Mouse (Mus musculus) kidney, embryonic 15.5 days (tissue): ENCODE measurements at regions not wholly inside any gene's neighbourhood (a gene's known extent, or its start where the extent isn't known, plus 50 kb on each side); places are given as distances from the start of the nearest gene placed in this dataset.

Source experiments
- ATAC-seq: fragments of 200-750 bp; cut with Nextera tagmentation; replicated peaks from 2 replicates; pipeline ENCODE4 v1.8.0; 2017; ENCODE audit warnings: moderate TSS enrichment; ENCODE audit not compliant: low FRiP score
- H3K27ac ChIP-seq: fragments of 300-500 bp; sonication (generic); 2 replicates; pipeline ENCODE4 v1.5.1; 2015; ENCODE audit warnings: mild to moderate bottlenecking, inconsistent platforms
- H3K27me3 ChIP-seq: fragments of 300-500 bp; sonication (generic); 2 replicates; pipeline ENCODE4 v1.6.1; 2015; ENCODE audit warnings: inconsistent platforms
- H3K36me3 ChIP-seq: fragments of 300-500 bp; sonication (generic); 2 replicates; pipeline ENCODE4 v1.6.1; 2015; ENCODE audit warnings: inconsistent platforms
- H3K4me1 ChIP-seq: fragments of 300-500 bp; sonication (generic); 2 replicates; pipeline ENCODE4 v1.6.1; 2015; ENCODE audit warnings: inconsistent platforms
- H3K4me2 ChIP-seq: fragments of 300-500 bp; sonication (generic); 2 replicates; pipeline ENCODE4 v1.6.1; 2015; ENCODE audit warnings: moderate library complexity, mild to moderate bottlenecking, inconsistent platforms
- H3K4me3 ChIP-seq: fragments of 300-500 bp; sonication (generic); replicated peaks from 2 replicates; pipeline ENCODE4 v1.5.1; 2015; ENCODE audit warnings: mild to moderate bottlenecking, inconsistent platforms
- H3K9ac ChIP-seq: fragments of 300-500 bp; sonication (generic); 2 replicates; pipeline ENCODE4 v1.6.1; 2015; ENCODE audit warnings: mild to moderate bottlenecking, inconsistent platforms
- H3K9me3 ChIP-seq: fragments of 300-500 bp; sonication (generic); replicated peaks from 2 replicates; pipeline ENCODE4 v1.6.1; 2016; ENCODE audit warnings: inconsistent platforms
- WGBS: fragments of 180-500 bp; shearing (Covaris S2); methylation state at CpG from one replicate; pipeline ENCODE4 v1.1.7; 2015; ENCODE audit warnings: mixed read lengths; 5-methylcytosine and 5-hydroxymethylcytosine counted together

- no peaks in the 10 kb centered on the region for H3K36me3 ChIP-seq
- H3K9ac ChIP-seq: no peak overlapping the region
- H3K9me3 ChIP-seq: no peaks in the 10 kb centered on the region
- 89% methylated on average over 6 of the region's 6 CpGs for WGBS
- no peak overlapping the region for H3K27ac ChIP-seq
- no peak for ATAC-seq
- no peaks in the 10 kb centered on the region for H3K27me3 ChIP-seq
- H3K4me1 ChIP-seq: no peaks in the 10 kb centered on the region
- no peak overlapping the region for H3K4me2 ChIP-seq
- H3K4me3 ChIP-seq: no peak overlapping the region
Measured at GRCm38 (mm10) chr13:97847561-97847960, 87.1 kb upstream of the Gm10260 start.

GRCm38 (mm10) chr13:97845148-97845547 is 84.7 kb upstream of the Gm10260 start:
- Histone ChIP-seq H3K9ac (no peak overlapping the region), H3K4me2 (no peak overlapping the region), H3K27ac (no peak overlapping the region), H3K36me3 (no peaks in the 10 kb centered on the region), H3K4me3 (no peak overlapping the region), H3K27me3 (no peaks in the 10 kb centered on the region), H3K4me1 (peaks cover 7% of the 10 kb centered on the region), H3K9me3 (no peaks in the 10 kb centered on the region)
- 93% methylated on average over 5 of the region's 5 CpGs for WGBS
- no peak for ATAC-seq

GRCm38 (mm10) chr13:97842801-97843200 is 82.4 kb upstream of the Gm10260 start:
- H3K27me3 ChIP-seq: 0 out of 2 replicates have a peak, but pooled peaks cover 3% of the 10 kb centered on the region
- H3K9ac ChIP-seq: no peak overlapping the region
- WGBS: 51% methylated on average over 5 of the region's 5 CpGs
- no peaks in the 10 kb centered on the region for H3K9me3 ChIP-seq
- H3K4me2 ChIP-seq: no peak overlapping the region
- H3K36me3 ChIP-seq: no peaks in the 10 kb centered on the region
- peaks cover 22% of the 10 kb centered on the region for H3K4me1 ChIP-seq
- no peak overlapping the region for H3K27ac ChIP-seq
- H3K4me3 ChIP-seq: no peak overlapping the region
- ATAC-seq: no peak

- no peaks in the 10 kb centered on the region for H3K9me3 ChIP-seq
- peaks cover 32% of the 10 kb centered on the region for H3K4me1 ChIP-seq
- peaks cover 6% of the 10 kb centered on the region; the same call in 1 of the 2 replicates for H3K27me3 ChIP-seq
- no peak overlapping the region for H3K4me2 ChIP-seq
- 76% methylated on average over 7 of the region's 7 CpGs for WGBS
- ATAC-seq: no peak
- no peak overlapping the region for H3K4me3 ChIP-seq
- H3K36me3 ChIP-seq: no peaks in the 10 kb centered on the region
- H3K27ac ChIP-seq: no peak overlapping the region
- no peak overlapping the region for H3K9ac ChIP-seq
Measured at GRCm38 (mm10) chr13:97841503-97841902, 81.1 kb upstream of the Gm10260 start.

GRCm38 (mm10) chr13:97839617-97840308 is 79.3 kb upstream of the Gm10260 start:
- no peak overlapping the region for H3K4me3 ChIP-seq
- peaks cover 32% of the 10 kb centered on the region for H3K4me1 ChIP-seq
- no peaks in the 10 kb centered on the region for H3K36me3 ChIP-seq
- no peak overlapping the region for H3K4me2 ChIP-seq
- H3K9ac ChIP-seq: no peak overlapping the region
- no peaks in the 10 kb centered on the region for H3K9me3 ChIP-seq
- ATAC-seq: peak; percentile 77
- 0 out of 2 replicates have a peak overlapping the region, but pooled peaks have one; percentile 33 for H3K27ac ChIP-seq
- peaks cover 6% of the 10 kb centered on the region; the same call in 1 of the 2 replicates for H3K27me3 ChIP-seq
- WGBS: 18% methylated on average over 7 of the region's 7 CpGs

GRCm38 (mm10) chr13:97837443-97838000 is 77.1 kb upstream of the Gm10260 start:
- Histone ChIP-seq H3K4me3 (no peak overlapping the region), H3K4me2 (peak overlapping the region; percentile 19; the same call in 1 of the 2 replicates), H3K36me3 (no peaks in the 10 kb centered on the region), H3K4me1 (peaks cover 32% of the 10 kb centered on the region), H3K9me3 (no peaks in the 10 kb centered on the region), H3K9ac (no peak overlapping the region), H3K27ac (0 out of 2 replicates have a peak overlapping the region, but pooled peaks have one; percentile 22), H3K27me3 (peaks cover 6% of the 10 kb centered on the region; the same call in 1 of the 2 replicates)
- ATAC-seq: no peak
- 56% methylated on average over 7 of the region's 7 CpGs for WGBS

- H3K36me3 ChIP-seq: no peaks in the 10 kb centered on the region
- H3K4me2 ChIP-seq: no peak overlapping the region
- H3K4me3 ChIP-seq: no peak overlapping the region
- 88% methylated on average over 1 of the region's 1 CpGs for WGBS
- H3K9me3 ChIP-seq: no peaks in the 10 kb centered on the region
- no peak overlapping the region for H3K27ac ChIP-seq
- no peak for ATAC-seq
- peaks cover 16% of the 10 kb centered on the region for H3K27me3 ChIP-seq
- H3K9ac ChIP-seq: no peak overlapping the region
- peaks cover 6% of the 10 kb centered on the region for H3K4me1 ChIP-seq
Measured at GRCm38 (mm10) chr13:97832448-97832847, 72.0 kb upstream of the Gm10260 start.

GRCm38 (mm10) chr13:97831839-97832238 is 71.4 kb upstream of the Gm10260 start:
- Histone ChIP-seq H3K27me3 (peaks cover 15% of the 10 kb centered on the region), H3K4me2 (no peak overlapping the region), H3K9ac (no peak overlapping the region), H3K36me3 (no peaks in the 10 kb centered on the region), H3K4me3 (no peak overlapping the region), H3K27ac (no peak overlapping the region), H3K4me1 (peaks cover 1% of the 10 kb centered on the region; the same call in 1 of the 2 replicates), H3K9me3 (no peaks in the 10 kb centered on the region)
- no peak for ATAC-seq
- WGBS: 60% methylated on average over 5 of the region's 5 CpGs

- Histone ChIP-seq H3K27ac (no peak overlapping the region), H3K9me3 (no peaks in the 10 kb centered on the region), H3K4me2 (no peak overlapping the region), H3K36me3 (no peaks in the 10 kb centered on the region), H3K4me3 (no peak overlapping the region), H3K4me1 (peaks cover 16% of the 10 kb centered on the region), H3K9ac (no peak overlapping the region), H3K27me3 (peaks cover 14% of the 10 kb centered on the region; the same call in 1 of the 2 replicates)
- ATAC-seq: no peak
- 42% methylated on average over 5 of the region's 5 CpGs for WGBS
Measured at GRCm38 (mm10) chr13:97829558-97829957, 69.1 kb upstream of the Gm10260 start.

- 0 out of 2 replicates have a peak, but pooled peaks have one; percentile 22 for ATAC-seq
Measured at GRCm38 (mm10) chr13:97825801-97826576, 65.6 kb upstream of the Gm10260 start.

GRCm38 (mm10) chr13:97825361-97825760 is 64.9 kb upstream of the Gm10260 start:
- H3K4me2 ChIP-seq: peak overlapping the region; percentile 37
- H3K27me3 ChIP-seq: peaks cover 16% of the 10 kb centered on the region
- H3K27ac ChIP-seq: no peak overlapping the region
- H3K4me1 ChIP-seq: peaks cover 27% of the 10 kb centered on the region
- H3K36me3 ChIP-seq: no peaks in the 10 kb centered on the region
- H3K9me3 ChIP-seq: no peaks in the 10 kb centered on the region
- peak; percentile 41; the same call in 1 of the 2 replicates for ATAC-seq
- H3K9ac ChIP-seq: no peak overlapping the region
- 38% methylated on average over 3 of the region's 3 CpGs for WGBS
- no peak overlapping the region for H3K4me3 ChIP-seq

More at GRCm38 (mm10) chr13:97825801-97826576, 65.6 kb upstream of the Gm10260 start:
- no peaks in the 10 kb centered on the region for H3K36me3 ChIP-seq
- H3K4me3 ChIP-seq: no peak overlapping the region
- 17% methylated on average over 22 of the region's 22 CpGs for WGBS
- no peak overlapping the region for H3K27ac ChIP-seq
- H3K9ac ChIP-seq: no peak overlapping the region
- peaks cover 27% of the 10 kb centered on the region for H3K4me1 ChIP-seq
- peaks cover 16% of the 10 kb centered on the region for H3K27me3 ChIP-seq
- peak overlapping the region; percentile 37 for H3K4me2 ChIP-seq
- no peaks in the 10 kb centered on the region for H3K9me3 ChIP-seq
